Mouse (Mus musculus) heart, postnatal 0 days (tissue): ENCODE data around the gene Atp5b.

Experiments used
- CTCF ChIP-seq: IDR thresholded peaks from 2 replicates; pipeline ENCODE4 v1.5.1; 2016; ENCODE audit warnings: antibody characterized with exemption, control low read depth, low read depth
- EP300 ChIP-seq: IDR thresholded peaks from 2 replicates; pipeline ENCODE4 v1.6.1; 2016; ENCODE audit warnings: antibody characterized with exemption, low read depth

DNA sequence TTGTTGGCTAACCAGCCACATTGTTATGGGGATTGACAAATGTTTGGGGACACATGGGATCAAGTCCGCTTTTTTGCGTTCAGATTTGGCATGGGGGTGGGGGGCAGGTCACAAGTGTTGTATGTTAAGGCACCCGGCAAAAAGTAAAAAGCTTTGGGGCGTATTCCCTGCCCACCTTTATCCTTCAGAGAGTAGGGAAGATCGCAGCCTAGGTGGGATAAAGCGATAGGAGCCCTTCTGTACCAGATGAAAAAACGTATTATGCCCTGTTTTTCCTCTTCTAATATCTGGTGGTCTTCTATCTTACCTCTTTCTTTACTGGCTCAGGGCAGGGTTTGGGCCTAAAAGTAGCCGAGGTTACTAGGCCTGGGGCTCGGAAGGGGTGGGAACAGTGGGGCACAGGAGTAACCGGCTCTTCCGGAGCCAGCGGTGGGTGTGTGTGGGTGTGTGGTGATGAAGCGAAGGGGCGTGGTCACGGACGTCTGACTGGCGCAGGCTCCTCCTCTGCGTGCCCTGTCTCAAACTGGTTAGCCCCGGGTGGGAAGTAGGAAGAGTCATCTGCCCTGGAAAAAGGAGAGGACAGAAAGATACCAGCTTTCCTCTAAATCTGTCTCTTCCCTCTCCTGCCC lies 11.4 kb downstream of the Atp5b start:
- TF ChIP-seq CTCF (0 out of 2 replicates have a peak, but pooled peaks have one; percentile 0), EP300 (no peak)
